Mouse (Mus musculus) kidney, postnatal 4 days (tissue): Measurements from ENCODE around the gene Cog3.

Experiments
- DNase-seq, 2 experiments: peaks; one replicate each; pipeline ENCODE4 v3.0.0; 2021; ENCODE audit warnings: mixed read lengths in 2 of 2

Gene Cog3

GRCm38 (mm10) chr14:75690428-75690827 lies 63.9 kb downstream of the Cog3 start:
- no peak for DNase-seq

GRCm38 (mm10) chr14:75676316-75676715 lies 78.0 kb downstream of the Cog3 start:
- no peak for DNase-seq

GRCm38 (mm10) chr14:75669085-75669645 lies 85.2 kb downstream of the Cog3 start:
- DNase-seq = peak; percentile 41 to 61

- peak; percentile 34 to 50 for DNase-seq
Observed at GRCm38 (mm10) chr14:75665430-75666180, 88.7 kb downstream of the Cog3 start.

GRCm38 (mm10) chr14:75661548-75661947 lies 92.8 kb downstream of the Cog3 start:
- no peak for DNase-seq

GRCm38 (mm10) chr14:75660936-75661335 lies 93.4 kb downstream of the Cog3 start:
- no peak for DNase-seq
